Mouse (Mus musculus) cerebellum, adult 2 months (tissue): ENCODE data around the gene Ep400.

Experiments used
- CTCF ChIP-seq: fragments of 200-500 bp; IDR thresholded peaks from 2 replicates; pipeline ENCODE4 v1.5.1; 2011; ENCODE audit warnings: low read depth, mild to moderate bottlenecking, control low read depth, low read length, moderate library complexity, borderline replicate concordance; ENCODE audit not compliant: insufficient read depth
- POLR2A ChIP-seq: fragments of 200-500 bp; IDR thresholded peaks from 2 replicates; pipeline ENCODE4 v1.6.1; 2011; ENCODE audit warnings: low read length, control low read depth, borderline replicate concordance; ENCODE audit not compliant: insufficient read depth

DNA sequence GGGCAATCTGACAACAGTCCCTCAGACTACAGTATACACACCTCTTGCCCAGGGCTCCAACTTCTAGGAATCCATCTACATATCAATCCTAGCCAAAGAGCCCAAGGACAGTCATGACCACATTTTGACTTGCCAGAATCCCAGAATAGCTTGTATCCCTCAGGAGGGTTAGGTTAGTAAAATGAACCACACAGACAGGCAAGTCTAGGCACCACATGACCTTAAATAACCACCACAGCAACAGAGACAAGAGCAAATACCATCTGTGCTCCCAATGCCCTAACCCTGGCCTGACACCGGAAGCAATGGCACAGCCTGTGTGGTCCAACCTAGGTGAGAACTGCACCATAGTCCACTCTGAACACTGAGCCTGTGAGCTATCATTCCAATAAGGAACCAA is 36.2 kb upstream of the Ep400 start:
- no peak for TF ChIP-seq CTCF
- TF ChIP-seq POLR2A, result no peak
